In genomic region chr6:146994236-146994635, GRCm38 (mm10) we compare ENCODE assay signal across 9 mouse cellular contexts. TPM values are rescaled to one million over a fixed set of nuclear protein-coding genes. Genes with fewer than 3 reads are reported as not detected.
DNase-seq lines count a peak whose midpoint lies in the region; ATAC-seq lines count a peak whose summit lies in the region.
"Had no signal": no experiment of that assay in that cellular context is flagged by ENCODE, and none has a peak within 500 bp of the region (broad histone marks: within the 10 kb centered on the region; RNA-seq: fewer than 3 reads in every experiment).

No protein-coding gene starts in this region.

- no peak overlapping the region for H3K9ac ChIP-seq in hindbrain, embryonic 11.5 days (ENCODE audit: low read depth, low read length)
- H3K9ac ChIP-seq in hindbrain, embryonic 13.5 days, result no peak overlapping the region
- H3K9ac ChIP-seq in embryonic facial prominence, embryonic 11.5 days (replicated peaks; ENCODE audit: low read length), result no peak overlapping the region
- H3K9ac ChIP-seq in neural tube, embryonic 11.5 days (ENCODE audit: low read length), result no peak overlapping the region

- no peak for ATAC-seq in hindbrain, embryonic 11.5 days (ENCODE audit: low FRiP score)
- ATAC-seq in hindbrain, embryonic 13.5 days (ENCODE audit: low FRiP score), result no peak
- ATAC-seq in embryonic facial prominence, embryonic 11.5 days (replicated peaks; ENCODE audit: insufficient number of reproducible peaks, low FRiP score, low TSS enrichment, low read depth), result no peak
- ATAC-seq in neural tube, embryonic 11.5 days (ENCODE audit: insufficient read depth, low FRiP score, low TSS enrichment), result no peak

- H3K27me3 ChIP-seq in hindbrain, embryonic 11.5 days (ENCODE audit: control insufficient read depth, insufficient read depth, low read length), result no peaks in the 10 kb centered on the region
- H3K27me3 ChIP-seq in hindbrain, embryonic 13.5 days, result no peaks in the 10 kb centered on the region
- H3K27me3 ChIP-seq in embryonic facial prominence, embryonic 11.5 days (ENCODE audit: control insufficient read depth, insufficient read depth, low read length), result no peaks in the 10 kb centered on the region
- H3K27me3 ChIP-seq in neural tube, embryonic 11.5 days (ENCODE audit: control insufficient read depth, insufficient read depth, low read length), result no peaks in the 10 kb centered on the region

- H3K4me1 ChIP-seq in hindbrain, embryonic 11.5 days (replicated peaks; ENCODE audit: control insufficient read depth, insufficient read depth, low read length), result no peaks in the 10 kb centered on the region
- H3K4me1 ChIP-seq in hindbrain, embryonic 13.5 days (replicated peaks), result no peaks in the 10 kb centered on the region
- no peaks in the 10 kb centered on the region for H3K4me1 ChIP-seq in embryonic facial prominence, embryonic 11.5 days (ENCODE audit: control insufficient read depth, insufficient read depth, low read length)
- H3K4me1 ChIP-seq in neural tube, embryonic 11.5 days (ENCODE audit: control insufficient read depth, insufficient read depth, low read length), result no peaks in the 10 kb centered on the region

- H3K36me3 ChIP-seq in hindbrain, embryonic 11.5 days (ENCODE audit: control insufficient read depth, insufficient read depth, low read length), result no peaks in the 10 kb centered on the region
- H3K36me3 ChIP-seq in hindbrain, embryonic 13.5 days, result no peaks in the 10 kb centered on the region
- no peaks in the 10 kb centered on the region for H3K36me3 ChIP-seq in embryonic facial prominence, embryonic 11.5 days (replicated peaks; ENCODE audit: control insufficient read depth, insufficient read depth, low read depth, low read length)
- no peaks in the 10 kb centered on the region for H3K36me3 ChIP-seq in neural tube, embryonic 11.5 days (ENCODE audit: control insufficient read depth, insufficient read depth, low read length)

- no peaks in the 10 kb centered on the region for H3K9me3 ChIP-seq in hindbrain, embryonic 11.5 days (ENCODE audit: control insufficient read depth, low read length)
- no peaks in the 10 kb centered on the region for H3K9me3 ChIP-seq in hindbrain, embryonic 13.5 days
- no peaks in the 10 kb centered on the region for H3K9me3 ChIP-seq in embryonic facial prominence, embryonic 11.5 days (replicated peaks; ENCODE audit: control insufficient read depth, low read length)
- H3K9me3 ChIP-seq in neural tube, embryonic 11.5 days (ENCODE audit: control insufficient read depth, low read length), result no peaks in the 10 kb centered on the region

- no peak overlapping the region for H3K4me2 ChIP-seq in hindbrain, embryonic 11.5 days (replicated peaks; ENCODE audit: low read depth, low read length)
- H3K4me2 ChIP-seq in hindbrain, embryonic 13.5 days, result no peak overlapping the region
- no peak overlapping the region for H3K4me2 ChIP-seq in embryonic facial prominence, embryonic 11.5 days (ENCODE audit: low read depth, low read length)
- H3K4me2 ChIP-seq in neural tube, embryonic 11.5 days (ENCODE audit: low read depth), result no peak overlapping the region

- DNase-seq in hindbrain, embryonic 11.5 days (ENCODE audit: low spot score), result peak; percentile 72
- peak; percentile 10 to 26 for DNase-seq in CD8-positive naive resting alpha-beta T cell, adult 2 months (ENCODE audit: low read depth in 2 of 2, low spot score in 2 of 2)
- peak; percentile 59 for DNase-seq in ZHBTc4 (ENCODE audit: low read depth, low spot score)
- peak; percentile 81 for DNase-seq in embryonic facial prominence, embryonic 11.5 days (ENCODE audit: low spot score)
- DNase-seq in layer of hippocampus, postnatal 10 days (ENCODE audit: low spot score in 2 of 2), result peak; percentile 69 to 78
- peak; percentile 45 for DNase-seq in neural tube, embryonic 11.5 days (ENCODE audit: low spot score)
- DNase-seq in yolk sac, embryonic 10.5 days (ENCODE audit: low spot score), result no peak

- no peak overlapping the region for H3K4me3 ChIP-seq in hindbrain, embryonic 11.5 days (ENCODE audit: low read depth, low read length)
- no peak overlapping the region for H3K4me3 ChIP-seq in hindbrain, embryonic 13.5 days
- no peak overlapping the region for H3K4me3 ChIP-seq in embryonic facial prominence, embryonic 11.5 days (ENCODE audit: low read depth, low read length)
- H3K4me3 ChIP-seq in neural tube, embryonic 11.5 days (ENCODE audit: low read depth, low read length), result no peak overlapping the region
- H3K4me3 ChIP-seq: erythroblast, embryonic 14.5 days had no signal

- no peak overlapping the region for H3K27ac ChIP-seq in hindbrain, embryonic 11.5 days (ENCODE audit: low read depth, low read length)
- no peak overlapping the region for H3K27ac ChIP-seq in hindbrain, embryonic 13.5 days
- no peak overlapping the region for H3K27ac ChIP-seq in embryonic facial prominence, embryonic 11.5 days (replicated peaks; ENCODE audit: low read depth, low read length)
- no peak overlapping the region for H3K27ac ChIP-seq in neural tube, embryonic 11.5 days (ENCODE audit: low read depth, low read length)

- WGBS in hindbrain, embryonic 11.5 days, result 45% methylated on average over 5 of the region's 5 CpGs
- WGBS in hindbrain, embryonic 13.5 days, result 42% methylated on average over 5 of the region's 5 CpGs
- WGBS in embryonic facial prominence, embryonic 11.5 days, result 47% methylated on average over 5 of the region's 5 CpGs
- 46% methylated on average over 5 of the region's 5 CpGs for WGBS in neural tube, embryonic 11.5 days

RNA-seq across cellular contexts. Expression of gene Rep15, which starts 38.1 kb away (rescaled TPM):
- 0.46 and 0.98 TPM in 2 replicates for polyA plus RNA-seq in hindbrain, embryonic 11.5 days (2014; fragmentation: Nextera tagmentation; extraction: Ambion mirVana)
- 0.48 and 0.94 TPM in 2 replicates for polyA plus RNA-seq in hindbrain, embryonic 13.5 days (2015; fragmentation: Nextera tagmentation; extraction: Ambion mirVana)
- polyA plus RNA-seq in embryonic facial prominence, embryonic 11.5 days (2014; fragmentation: Nextera tagmentation; extraction: Ambion mirVana), result 0.86 and 1.5 TPM in 2 replicates
- total RNA-seq in layer of hippocampus, postnatal 10 days (2021), result 1 to 10 TPM; 2.5 to 2.8 TPM
- 0.62 and 0.70 TPM in 2 replicates for polyA plus RNA-seq in neural tube, embryonic 11.5 days (2014; fragmentation: Nextera tagmentation; extraction: Ambion mirVana)
- polyA plus RNA-seq: erythroblast, embryonic 14.5 days had no signal

RNA-seq across cellular contexts. Expression of gene 1700034J05Rik, which starts 40.0 kb away (rescaled TPM):
- 0.20 and 0.46 TPM in 2 replicates for polyA plus RNA-seq in hindbrain, embryonic 11.5 days (2014; fragmentation: Nextera tagmentation; extraction: Ambion mirVana)
- polyA plus RNA-seq in hindbrain, embryonic 13.5 days (2015; fragmentation: Nextera tagmentation; extraction: Ambion mirVana), result not detected in 2 replicates
- polyA plus RNA-seq in embryonic facial prominence, embryonic 11.5 days (2014; fragmentation: Nextera tagmentation; extraction: Ambion mirVana), result 0.07 TPM in 1 of 2 replicates, not detected in the other
- total RNA-seq in layer of hippocampus, postnatal 10 days (2021), result not detected
- 0.15 and 0.23 TPM in 2 replicates for polyA plus RNA-seq in neural tube, embryonic 11.5 days (2014; fragmentation: Nextera tagmentation; extraction: Ambion mirVana)
- polyA plus RNA-seq: erythroblast, embryonic 14.5 days had no signal

RNA-seq across cellular contexts. Expression of gene Mrps35, which starts 48.3 kb away (rescaled TPM):
- polyA plus RNA-seq in hindbrain, embryonic 11.5 days (2014; fragmentation: Nextera tagmentation; extraction: Ambion mirVana), result 84.1 and 87.5 TPM in 2 replicates
- polyA plus RNA-seq in hindbrain, embryonic 13.5 days (2015; fragmentation: Nextera tagmentation; extraction: Ambion mirVana), result 70.4 and 71.7 TPM in 2 replicates
- polyA plus RNA-seq in embryonic facial prominence, embryonic 11.5 days (2014; fragmentation: Nextera tagmentation; extraction: Ambion mirVana), result 100 and 109 TPM in 2 replicates
- 10 to 100 TPM; 43.5 to 50.7 TPM for total RNA-seq in layer of hippocampus, postnatal 10 days (2021)
- polyA plus RNA-seq in neural tube, embryonic 11.5 days (2014; fragmentation: Nextera tagmentation; extraction: Ambion mirVana), result 90.0 and 103 TPM in 2 replicates
